Mouse (Mus musculus): ENCODE measurements around the gene Kdm1a.

Gene Kdm1a

DNA sequence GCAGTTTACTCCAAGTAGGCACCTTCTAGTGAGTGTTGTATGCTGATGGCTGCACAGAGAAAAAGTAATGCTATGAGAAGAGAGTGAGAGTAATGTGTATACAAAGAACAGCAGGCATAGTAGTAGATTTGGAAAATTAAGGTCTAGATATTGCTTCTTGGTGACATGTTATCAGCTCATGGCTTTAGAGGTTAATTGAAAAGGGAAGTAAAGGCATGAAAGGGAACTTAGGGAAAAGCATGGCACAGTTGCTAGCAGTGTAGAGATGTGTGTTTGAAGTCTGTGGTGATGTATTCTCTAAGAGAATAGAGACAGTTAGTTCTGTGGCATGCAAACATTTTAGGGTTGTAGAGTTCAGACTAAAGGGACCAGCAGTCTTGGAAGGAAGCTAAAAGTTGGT is 82.7 kb downstream of the Kdm1a start:
- no peak for DNase-seq

DNA sequence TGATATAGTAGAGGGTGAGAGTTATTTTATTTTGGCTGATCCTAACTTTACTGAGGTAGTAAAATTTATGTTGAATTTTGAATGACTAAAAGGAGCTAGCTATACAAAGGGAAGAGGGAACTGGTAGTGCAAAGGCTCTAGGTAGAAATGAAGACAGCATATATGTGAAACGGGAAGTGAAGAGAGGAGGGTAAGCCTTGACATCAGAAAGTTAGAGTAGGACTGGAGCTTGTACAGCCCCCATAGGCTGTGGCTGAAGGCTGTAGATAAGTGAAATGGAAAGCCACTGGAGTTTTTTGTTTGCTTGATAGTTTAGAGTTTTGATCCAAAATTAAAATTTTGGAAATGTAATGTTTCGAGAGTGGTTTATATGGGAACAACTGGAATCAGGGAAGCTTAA is 83.9 kb downstream of the Kdm1a start:
- no peak for DNase-seq

DNA sequence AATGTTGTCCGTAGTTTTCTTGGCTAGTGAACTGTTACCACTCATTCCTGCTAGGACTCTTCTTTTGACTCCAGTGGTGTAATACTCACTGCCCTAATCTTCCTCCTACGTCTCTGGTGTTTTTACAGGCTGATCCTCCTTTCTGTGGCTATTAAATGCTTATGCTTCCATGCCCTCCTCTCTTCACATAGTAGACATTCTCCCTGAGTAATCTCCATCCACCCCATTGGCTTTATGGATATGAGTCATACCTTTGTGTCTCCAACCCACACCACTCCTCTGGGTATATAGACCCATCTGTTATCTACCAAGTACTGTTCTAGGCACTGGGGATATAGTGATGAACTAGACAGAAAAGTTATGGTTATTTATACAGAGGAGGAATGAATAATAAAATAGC is 84.4 kb downstream of the Kdm1a start:
- DNase-seq = no peak

DNA sequence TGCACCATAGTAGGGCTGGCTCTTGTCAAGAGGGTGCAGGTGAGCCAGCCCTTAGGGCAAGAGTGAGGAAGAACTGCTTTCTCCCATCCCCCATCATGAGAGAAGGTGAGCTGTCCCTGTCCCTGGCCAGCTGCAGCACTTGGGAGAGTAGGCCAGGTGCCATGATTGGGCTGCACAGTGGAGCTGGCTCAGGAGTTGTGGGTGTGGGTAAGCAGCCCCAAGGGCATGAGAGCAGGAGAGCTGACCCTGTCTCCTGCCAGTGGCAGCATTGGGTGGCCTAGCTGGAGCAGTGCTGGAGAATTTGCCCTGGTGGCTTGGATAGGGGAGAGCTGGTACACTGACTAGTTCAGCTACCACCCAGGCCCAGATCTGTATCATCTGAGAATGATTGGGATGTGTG is 89.6 kb downstream of the Kdm1a start:
- DNase-seq = no peak

DNA sequence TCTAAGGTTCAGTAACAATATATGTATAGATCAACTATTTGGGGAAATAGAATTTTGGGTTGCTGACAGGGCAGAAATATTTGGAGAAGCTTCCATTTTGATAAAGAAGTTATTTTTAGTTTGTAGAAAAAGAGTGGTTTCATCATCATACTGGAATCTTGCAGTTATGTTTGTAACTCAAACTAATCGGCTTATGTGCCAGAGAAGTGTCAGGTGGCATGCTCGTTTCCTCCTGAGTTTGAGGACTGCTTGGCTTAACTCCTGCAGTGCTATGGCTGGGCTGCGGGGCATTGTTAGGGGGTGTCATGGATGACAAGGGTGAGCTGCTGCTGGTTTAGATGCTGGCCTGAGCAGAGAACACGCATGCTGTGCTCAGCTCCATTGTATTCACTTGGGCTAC is 90.8 kb downstream of the Kdm1a start:
- DNase-seq = no peak

DNA sequence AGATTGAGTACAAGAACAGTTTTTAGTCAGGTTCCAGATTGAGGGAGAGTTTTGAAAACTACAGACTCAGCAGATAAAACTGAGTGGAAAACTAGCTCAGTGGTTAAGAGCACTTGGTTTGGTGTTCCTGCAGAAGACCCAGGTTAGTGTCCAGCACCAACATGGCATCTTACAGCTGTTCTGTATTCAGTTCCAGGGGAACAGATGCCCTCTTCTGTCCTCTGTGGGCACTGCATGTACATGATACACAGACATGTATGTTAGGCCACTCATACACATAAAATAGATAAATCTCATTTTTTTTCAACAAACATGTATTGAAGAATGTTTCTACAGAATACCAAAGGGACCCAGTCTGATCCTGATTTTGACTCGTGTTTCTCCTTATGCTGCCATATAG is 92.7 kb downstream of the Kdm1a start:
- DNase-seq = peak in 1 of 2 experiments; percentile 5

DNA sequence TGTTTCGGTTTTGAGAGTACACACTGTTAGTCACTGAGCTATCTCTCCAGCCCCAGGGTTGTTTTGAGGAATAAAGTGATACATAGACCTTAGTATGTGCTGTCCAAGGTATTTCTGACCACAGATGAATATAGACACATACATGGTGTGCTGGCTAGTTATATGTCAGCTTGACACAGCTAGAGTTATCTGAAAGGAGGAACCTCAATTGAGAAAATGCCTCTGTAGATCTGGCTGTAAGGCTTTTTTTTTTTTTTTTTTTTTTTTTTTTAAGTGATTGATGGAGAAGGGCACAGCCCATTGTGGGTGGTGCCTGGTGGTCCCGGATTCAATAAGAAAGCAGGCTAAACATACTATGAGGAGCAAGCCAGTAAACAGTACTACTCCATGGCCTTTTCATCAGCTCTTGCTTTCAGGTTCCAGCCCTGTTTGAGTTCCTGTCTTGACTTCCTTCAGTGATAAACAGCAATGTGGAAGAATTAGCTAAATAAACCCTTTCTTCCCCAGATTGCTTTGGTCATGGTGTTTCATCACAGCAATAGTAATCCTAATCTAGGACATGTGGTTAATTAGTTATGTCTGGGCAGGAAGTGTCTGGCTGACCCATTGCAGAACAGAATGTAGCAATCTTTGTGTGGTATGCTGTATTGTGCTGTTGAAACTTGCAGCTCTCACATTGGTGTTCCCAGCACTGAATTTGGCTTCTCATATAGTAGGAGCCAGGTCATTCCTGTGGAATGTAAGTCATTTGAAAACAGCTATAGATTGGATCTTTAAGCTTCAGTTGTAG is 96.9 kb downstream of the Kdm1a start:
- DNase-seq = no peak
